Mouse (Mus musculus): ENCODE measurements at regions not wholly inside any gene's neighbourhood (a gene's known extent, or its start where the extent isn't known, plus 50 kb on each side); places are given as distances from the start of the nearest gene placed in this dataset.

GRCm38 (mm10) chr10:118720630-118721029, 149.4 kb downstream of the Dyrk2 start:
- H3K4me1 ChIP-seq (ENCODE audit: control insufficient read depth, insufficient read depth, low read length), result peaks cover 5% of the 10 kb centered on the region
- no peak overlapping the region for H3K9ac ChIP-seq (ENCODE audit: low read depth, low read length)
- H3K4me3 ChIP-seq (ENCODE audit: insufficient read depth, low read depth, low read length), result no peak overlapping the region
- H3K79me2 ChIP-seq (ENCODE audit: control insufficient read depth, insufficient read depth, low read length), result no peaks in the 10 kb centered on the region
- no peak for DNase-seq (ENCODE audit: extremely low read depth, low read depth, low spot score)
- 67% methylated on average over 1 of the region's 1 CpGs for WGBS
- H3K36me3 ChIP-seq (ENCODE audit: control insufficient read depth, insufficient read depth, low read length), result no peaks in the 10 kb centered on the region
- H3K27ac ChIP-seq (replicated peaks; ENCODE audit: insufficient read depth, low read depth, low read length), result no peak overlapping the region
- TF ChIP-seq POLR2A (IDR thresholded peaks at IDR 0.05; ENCODE audit: extremely low read depth, insufficient read depth, low read length) (no peak), CTCF (IDR thresholded peaks at IDR 0.05; ENCODE audit: low read depth, low read length) (no peak)
- H3K27me3 ChIP-seq (ENCODE audit: control insufficient read depth, insufficient read depth, low read length), result no peaks in the 10 kb centered on the region

DNA sequence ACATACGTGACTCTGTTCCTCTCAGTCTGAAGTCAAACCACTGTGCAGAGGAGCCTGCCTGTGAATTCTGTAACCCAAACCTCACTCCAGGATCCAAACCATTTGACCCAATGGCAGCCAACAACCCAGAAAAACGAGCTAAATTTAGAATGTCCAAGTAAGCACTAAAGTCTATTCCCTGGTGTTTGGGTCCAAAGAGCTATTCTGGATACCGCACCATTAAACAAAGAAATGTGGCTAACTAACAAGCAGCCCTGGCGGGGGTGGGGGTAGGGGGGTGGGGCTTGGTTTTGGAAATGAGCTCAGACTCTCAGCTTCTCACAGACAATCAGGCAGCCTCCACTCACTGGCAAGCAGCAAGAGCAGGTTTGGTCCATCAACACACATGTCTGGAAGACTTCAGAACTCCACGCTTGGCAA, 147.9 kb downstream of the Dyrk2 start:
- peaks cover 5% of the 10 kb centered on the region for H3K4me1 ChIP-seq (ENCODE audit: control insufficient read depth, insufficient read depth, low read length)
- peak overlapping the region; percentile 35 for H3K27ac ChIP-seq (replicated peaks; ENCODE audit: insufficient read depth, low read depth, low read length)
- no peak overlapping the region for H3K4me3 ChIP-seq (ENCODE audit: insufficient read depth, low read depth, low read length)
- H3K36me3 ChIP-seq (ENCODE audit: control insufficient read depth, insufficient read depth, low read length), result no peaks in the 10 kb centered on the region
- peak; percentile 94 for DNase-seq (ENCODE audit: extremely low read depth, low read depth, low spot score)
- WGBS, result 20% methylated on average over 5 of the region's 5 CpGs
- H3K9ac ChIP-seq (ENCODE audit: low read depth, low read length), result peak overlapping the region; percentile 7; the same call in 1 of the 2 replicates
- no peaks in the 10 kb centered on the region for H3K27me3 ChIP-seq (ENCODE audit: control insufficient read depth, insufficient read depth, low read length)
- no peaks in the 10 kb centered on the region for H3K79me2 ChIP-seq (ENCODE audit: control insufficient read depth, insufficient read depth, low read length)
- TF ChIP-seq CTCF (IDR thresholded peaks at IDR 0.05; ENCODE audit: low read depth, low read length) (no peak), POLR2A (IDR thresholded peaks at IDR 0.05; ENCODE audit: extremely low read depth, insufficient read depth, low read length) (no peak)

DNA sequence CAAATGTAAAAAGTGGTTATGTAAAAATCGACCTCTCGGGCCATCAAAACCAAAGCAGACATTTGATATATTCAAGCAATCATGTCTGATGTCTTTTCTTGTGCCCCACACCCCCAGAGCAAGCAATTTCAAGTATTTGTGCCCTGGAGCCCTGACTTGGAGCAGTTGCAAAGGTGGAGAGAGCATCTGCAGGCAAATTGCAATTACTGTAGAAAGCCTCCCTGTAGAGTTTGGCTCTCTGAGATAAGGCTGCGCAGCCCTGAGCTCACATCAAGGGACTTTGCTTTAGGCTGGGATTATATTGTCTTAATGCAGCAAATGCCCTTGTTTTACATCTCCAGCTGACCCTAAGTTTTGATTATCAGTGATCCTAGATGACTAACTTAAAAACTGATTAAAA, 147.3 kb downstream of the Dyrk2 start:
- Histone ChIP-seq H3K79me2 (ENCODE audit: control insufficient read depth, insufficient read depth, low read length) (no peaks in the 10 kb centered on the region), H3K4me3 (ENCODE audit: insufficient read depth, low read depth, low read length) (no peak overlapping the region), H3K36me3 (ENCODE audit: control insufficient read depth, insufficient read depth, low read length) (no peaks in the 10 kb centered on the region), H3K27ac (replicated peaks; ENCODE audit: insufficient read depth, low read depth, low read length) (no peak overlapping the region), H3K4me1 (ENCODE audit: control insufficient read depth, insufficient read depth, low read length) (peaks cover 5% of the 10 kb centered on the region), H3K27me3 (ENCODE audit: control insufficient read depth, insufficient read depth, low read length) (no peaks in the 10 kb centered on the region), H3K9ac (ENCODE audit: low read depth, low read length) (no peak overlapping the region)
- WGBS, result 61% methylated on average over 3 of the region's 3 CpGs
- DNase-seq (ENCODE audit: extremely low read depth, low read depth, low spot score), result no peak
- TF ChIP-seq POLR2A (IDR thresholded peaks at IDR 0.05; ENCODE audit: extremely low read depth, insufficient read depth, low read length) (no peak), CTCF (IDR thresholded peaks at IDR 0.05; ENCODE audit: low read depth, low read length) (no peak)

- H3K27ac ChIP-seq (replicated peaks; ENCODE audit: insufficient read depth, low read depth, low read length), result no peak overlapping the region
- no peaks in the 10 kb centered on the region for H3K79me2 ChIP-seq (ENCODE audit: control insufficient read depth, insufficient read depth, low read length)
- H3K4me3 ChIP-seq (ENCODE audit: insufficient read depth, low read depth, low read length), result no peak overlapping the region
- WGBS, result 58% methylated on average over 4 of the region's 4 CpGs
- TF ChIP-seq POLR2A (IDR thresholded peaks at IDR 0.05; ENCODE audit: extremely low read depth, insufficient read depth, low read length), result no peak
- TF ChIP-seq CTCF (IDR thresholded peaks at IDR 0.05; ENCODE audit: low read depth, low read length), result no peak
- H3K4me1 ChIP-seq (ENCODE audit: control insufficient read depth, insufficient read depth, low read length), result peaks cover 2% of the 10 kb centered on the region
- H3K36me3 ChIP-seq (ENCODE audit: control insufficient read depth, insufficient read depth, low read length), result no peaks in the 10 kb centered on the region
- H3K9ac ChIP-seq (ENCODE audit: low read depth, low read length), result no peak overlapping the region
- DNase-seq (ENCODE audit: extremely low read depth, low read depth, low spot score), result peak; percentile 56
- H3K27me3 ChIP-seq (ENCODE audit: control insufficient read depth, insufficient read depth, low read length), result no peaks in the 10 kb centered on the region
These were observed 133.9 kb downstream of the Dyrk2 start for GRCm38 (mm10) chr10:118736093-118736492.

DNA sequence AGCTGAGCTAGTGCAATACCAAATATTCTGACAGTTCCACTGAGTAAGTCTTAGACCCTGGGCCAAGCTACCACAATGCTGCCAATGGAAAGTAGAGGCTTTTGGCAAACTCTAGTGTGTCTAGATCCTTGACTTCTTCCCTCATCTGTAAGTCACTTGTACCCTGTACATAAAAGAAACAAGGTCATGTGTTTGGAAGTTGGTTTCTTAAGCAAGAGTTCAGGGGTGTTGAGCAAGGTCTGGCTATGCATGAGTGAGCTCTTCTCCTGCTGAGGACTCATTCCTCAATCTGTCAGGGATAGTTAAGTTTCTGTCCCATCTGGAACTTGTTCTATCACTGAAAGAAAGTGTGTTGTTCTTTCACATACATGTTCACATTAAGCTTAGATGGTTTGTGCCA, 132.9 kb downstream of the Dyrk2 start:
- TF ChIP-seq POLR2A (IDR thresholded peaks at IDR 0.05; ENCODE audit: extremely low read depth, insufficient read depth, low read length), result no peak
- no peak for TF ChIP-seq CTCF (IDR thresholded peaks at IDR 0.05; ENCODE audit: low read depth, low read length)
- DNase-seq (ENCODE audit: extremely low read depth, low read depth, low spot score), result peak; percentile 74
- Histone ChIP-seq H3K79me2 (ENCODE audit: control insufficient read depth, insufficient read depth, low read length) (no peaks in the 10 kb centered on the region), H3K4me1 (ENCODE audit: control insufficient read depth, insufficient read depth, low read length) (peaks cover 2% of the 10 kb centered on the region), H3K27ac (replicated peaks; ENCODE audit: insufficient read depth, low read depth, low read length) (no peak overlapping the region), H3K36me3 (ENCODE audit: control insufficient read depth, insufficient read depth, low read length) (no peaks in the 10 kb centered on the region), H3K4me3 (ENCODE audit: insufficient read depth, low read depth, low read length) (no peak overlapping the region), H3K9ac (ENCODE audit: low read depth, low read length) (no peak overlapping the region), H3K27me3 (ENCODE audit: control insufficient read depth, insufficient read depth, low read length) (no peaks in the 10 kb centered on the region)

- H3K4me1 ChIP-seq (ENCODE audit: control insufficient read depth, insufficient read depth, low read length), result peaks cover 2% of the 10 kb centered on the region; the same call in 1 of the 2 replicates
- TF ChIP-seq CTCF (IDR thresholded peaks at IDR 0.05; ENCODE audit: low read depth, low read length) (no peak), POLR2A (IDR thresholded peaks at IDR 0.05; ENCODE audit: extremely low read depth, insufficient read depth, low read length) (no peak)
These were observed 130.0 kb downstream of the Dyrk2 start for GRCm38 (mm10) chr10:118739849-118740481.

More at GRCm38 (mm10) chr10:118739849-118740481, 130.0 kb downstream of the Dyrk2 start:
- Histone ChIP-seq H3K36me3 (ENCODE audit: control insufficient read depth, insufficient read depth, low read length) (no peaks in the 10 kb centered on the region), H3K4me3 (ENCODE audit: insufficient read depth, low read depth, low read length) (no peak overlapping the region), H3K27me3 (ENCODE audit: control insufficient read depth, insufficient read depth, low read length) (no peaks in the 10 kb centered on the region), H3K79me2 (ENCODE audit: control insufficient read depth, insufficient read depth, low read length) (no peaks in the 10 kb centered on the region), H3K9ac (ENCODE audit: low read depth, low read length) (no peak overlapping the region), H3K27ac (replicated peaks; ENCODE audit: insufficient read depth, low read depth, low read length) (no peak overlapping the region)
- 87% methylated on average over 10 of the region's 10 CpGs for WGBS
- no peak for DNase-seq (ENCODE audit: extremely low read depth, low read depth, low spot score)

Measured in liver, adult 2 months (tissue).